Mouse (Mus musculus) intestine, embryonic 15.5 days (tissue): ENCODE data around the gene Nacc1. TPM values are rescaled to one million over a fixed set of nuclear protein-coding genes. Genes with fewer than 3 reads are reported as not detected.
"Not testable (repeated sequence)": the region's sequence is repeated elsewhere in the genome, so short reads cannot be mapped to it uniquely, and the experiment has no call there.

Source experiments
- ATAC-seq: fragments of 200-750 bp; cut with Nextera tagmentation; 2 replicates; pipeline ENCODE4 v1.8.0; 2017; ENCODE audit warnings: moderate TSS enrichment, moderate library complexity
- H3K27ac ChIP-seq: fragments of 300-500 bp; sonication (generic); 2 replicates; pipeline ENCODE4 v1.5.1; 2015; ENCODE audit warnings: mild to moderate bottlenecking, inconsistent platforms
- H3K27me3 ChIP-seq: fragments of 300-500 bp; sonication (generic); replicated peaks from 2 replicates; pipeline ENCODE4 v1.6.1; 2015; ENCODE audit warnings: inconsistent platforms
- H3K36me3 ChIP-seq: fragments of 300-500 bp; sonication (generic); 2 replicates; pipeline ENCODE4 v1.6.1; 2015; ENCODE audit warnings: inconsistent platforms
- H3K4me1 ChIP-seq: fragments of 300-500 bp; sonication (generic); replicated peaks from 2 replicates; pipeline ENCODE4 v1.6.1; 2015; ENCODE audit warnings: inconsistent platforms
- H3K4me2 ChIP-seq: fragments of 300-500 bp; sonication (generic); replicated peaks from 2 replicates; pipeline ENCODE4 v1.6.1; 2015; ENCODE audit warnings: mild to moderate bottlenecking, inconsistent platforms
- H3K4me3 ChIP-seq: fragments of 300-500 bp; sonication (generic); replicated peaks from 2 replicates; pipeline ENCODE4 v1.5.1; 2015; ENCODE audit warnings: inconsistent platforms
- H3K9ac ChIP-seq: fragments of 300-500 bp; sonication (generic); 2 replicates; pipeline ENCODE4 v1.6.1; 2015; ENCODE audit warnings: inconsistent platforms
- H3K9me3 ChIP-seq: fragments of 300-500 bp; sonication (generic); 2 replicates; pipeline ENCODE4 v1.6.1; 2016; ENCODE audit warnings: inconsistent platforms
- WGBS: fragments of 180-500 bp; shearing (Covaris S2); methylation state at CpG from one replicate; pipeline ENCODE4 v1.1.7; 2015; 5-methylcytosine and 5-hydroxymethylcytosine counted together
- polyA plus RNA-seq: library from polyadenylated mRNA; unstranded; fragments of >200 nt; fragmentation: Nextera tagmentation; extraction: Ambion mirVana; gene quantifications from 2 replicates; pipeline ENCODE4 v1.2.1, GENCODE M21; 2015

The Nacc1 gene
- polyA plus RNA-seq, 1 experiment from 2014 or later = 14.8 TPM

GRCm38 (mm10) chr8:84689091-84689915 is 1.6 kb upstream of the Nacc1 start:
- WGBS = under 1% methylated on average over 47 of the region's 47 CpGs

GRCm38 (mm10) chr8:84687003-84687704 is 508 bp downstream of the Nacc1 start:
- Histone ChIP-seq H3K27ac (peak overlapping the region; percentile 92), H3K36me3 (peaks cover 3% of the 10 kb centered on the region; the same call in 1 of the 2 replicates), H3K4me3 (peak overlapping the region; percentile 100), H3K9me3 (no peaks in the 10 kb centered on the region), H3K4me2 (peak overlapping the region; percentile 81), H3K9ac (peak overlapping the region; percentile 100), H3K27me3 (no peaks in the 10 kb centered on the region), H3K4me1 (peaks cover 31% of the 10 kb centered on the region)
- WGBS = under 1% methylated on average over 62 of the region's 62 CpGs
- ATAC-seq = peak; percentile 46

More at GRCm38 (mm10) chr8:84689091-84689915, 1.6 kb upstream of the Nacc1 start:
- H3K27me3 ChIP-seq = no peaks in the 10 kb centered on the region
- H3K4me3 ChIP-seq = peak overlapping the region; percentile 58
- peak overlapping the region; percentile 8 for H3K27ac ChIP-seq
- ATAC-seq = peak; percentile 87
- H3K36me3 ChIP-seq = peaks cover 3% of the 10 kb centered on the region; the same call in 1 of the 2 replicates
- H3K9ac ChIP-seq = peak overlapping the region; percentile 64
- peak overlapping the region; percentile 81 for H3K4me2 ChIP-seq
- H3K4me1 ChIP-seq = peaks cover 31% of the 10 kb centered on the region
- H3K9me3 ChIP-seq = no peaks in the 10 kb centered on the region

- H3K4me3 ChIP-seq = peak within 1 kb of the TSS; percentile 100
- H3K27ac ChIP-seq = peak within 1 kb of the TSS; percentile 92
- no peaks in the 10 kb centered on the region for H3K9me3 ChIP-seq
- H3K27me3 ChIP-seq = no peaks in the 10 kb centered on the region
- H3K4me2 ChIP-seq = peak within 1 kb of the TSS; percentile 81
- peaks cover 31% of the 10 kb centered on the region for H3K4me1 ChIP-seq
- ATAC-seq = peak; percentile 16
- peaks cover 3% of the 10 kb centered on the region; the same call in 1 of the 2 replicates for H3K36me3 ChIP-seq
- H3K9ac ChIP-seq = peak within 1 kb of the TSS; percentile 100
- 6% methylated on average over 20 of the region's 20 CpGs for WGBS
These were observed 1.3 kb downstream of the Nacc1 start, which contains the start of gene Trmt1 for GRCm38 (mm10) chr8:84686191-84687002. TSS of gene Trmt1 (plus strand) at chr8:84686307.

- 59% methylated on average over 3 of the region's 3 CpGs for WGBS
- Histone ChIP-seq H3K27me3 (no peaks in the 10 kb centered on the region), H3K36me3 (no peaks in the 10 kb centered on the region), H3K9ac (no peak overlapping the region), H3K4me1 (peaks cover 27% of the 10 kb centered on the region), H3K27ac (no peak overlapping the region), H3K9me3 (no peaks in the 10 kb centered on the region), H3K4me3 (no peak overlapping the region), H3K4me2 (no peak overlapping the region)
- no peak for ATAC-seq
These were observed 3.1 kb downstream of the Nacc1 start for GRCm38 (mm10) chr8:84684537-84684936.

- WGBS = 81% methylated on average over 2 of the region's 2 CpGs
- Histone ChIP-seq H3K36me3 (no peaks in the 10 kb centered on the region), H3K4me1 (peaks cover 20% of the 10 kb centered on the region), H3K4me2 (no peak overlapping the region), H3K9me3 (no peaks in the 10 kb centered on the region), H3K9ac (no peak overlapping the region), H3K27ac (no peak overlapping the region), H3K4me3 (no peak overlapping the region), H3K27me3 (no peaks in the 10 kb centered on the region)
- ATAC-seq = no peak
These were observed 5.4 kb downstream of the Nacc1 start for GRCm38 (mm10) chr8:84682257-84682656.

- no peak for ATAC-seq
- Histone ChIP-seq H3K9ac (no peak overlapping the region), H3K27me3 (no peaks in the 10 kb centered on the region), H3K36me3 (no peaks in the 10 kb centered on the region), H3K9me3 (no peaks in the 10 kb centered on the region), H3K4me3 (no peak overlapping the region), H3K4me1 (peaks cover 18% of the 10 kb centered on the region), H3K4me2 (no peak overlapping the region), H3K27ac (no peak overlapping the region)
- 80% methylated on average over 2 of the region's 2 CpGs for WGBS
These were observed 6.2 kb downstream of the Nacc1 start for GRCm38 (mm10) chr8:84681476-84681875.

GRCm38 (mm10) chr8:84677305-84677704 is 10.4 kb downstream of the Nacc1 start:
- peaks cover 14% of the 10 kb centered on the region for H3K36me3 ChIP-seq
- 90% methylated on average over 5 of the region's 5 CpGs for WGBS
- H3K27ac ChIP-seq = no peak overlapping the region

GRCm38 (mm10) chr8:84670295-84671006 is 17.2 kb downstream of the Nacc1 start:
- not testable (repeated sequence) for H3K4me1 ChIP-seq, H3K9me3 ChIP-seq, H3K4me2 ChIP-seq, H3K4me3 ChIP-seq, H3K9ac ChIP-seq, H3K27me3 ChIP-seq
- peak overlapping the region; percentile 67 for H3K27ac ChIP-seq
- peak; percentile 80 for ATAC-seq
- WGBS = 77% methylated on average over 5 of the region's 5 CpGs
- H3K36me3 ChIP-seq = peaks cover 11% of the 10 kb centered on the region

More at GRCm38 (mm10) chr8:84677305-84677704, 10.4 kb downstream of the Nacc1 start:
- H3K4me1 ChIP-seq = no peaks in the 10 kb centered on the region
- no peak overlapping the region for H3K4me2 ChIP-seq
- H3K9me3 ChIP-seq = no peaks in the 10 kb centered on the region
- H3K9ac ChIP-seq = no peak overlapping the region
- no peaks in the 10 kb centered on the region for H3K27me3 ChIP-seq
- ATAC-seq = no peak
- no peak overlapping the region for H3K4me3 ChIP-seq

- no peak overlapping the region for H3K27ac ChIP-seq
- H3K4me2 ChIP-seq = no peak overlapping the region
- no peaks in the 10 kb centered on the region for H3K36me3 ChIP-seq
- no peaks in the 10 kb centered on the region for H3K27me3 ChIP-seq
- H3K9ac ChIP-seq = no peak overlapping the region
- H3K9me3 ChIP-seq = no peaks in the 10 kb centered on the region
- ATAC-seq = no peak
- 78% methylated on average over 6 of the region's 6 CpGs for WGBS
- no peak overlapping the region for H3K4me3 ChIP-seq
- peaks cover 9% of the 10 kb centered on the region; the same call in 1 of the 2 replicates for H3K4me1 ChIP-seq
These were observed 18.8 kb downstream of the Nacc1 start for GRCm38 (mm10) chr8:84668731-84669485.

GRCm38 (mm10) chr8:84668081-84668480 is 19.6 kb downstream of the Nacc1 start:
- ATAC-seq = no peak

More at GRCm38 (mm10) chr8:84668081-84668480, 19.6 kb downstream of the Nacc1 start:
- Histone ChIP-seq H3K4me3 (no peak overlapping the region), H3K9ac (no peak overlapping the region), H3K4me2 (no peak overlapping the region), H3K36me3 (no peaks in the 10 kb centered on the region), H3K4me1 (peaks cover 14% of the 10 kb centered on the region; the same call in 1 of the 2 replicates), H3K9me3 (no peaks in the 10 kb centered on the region), H3K27me3 (no peaks in the 10 kb centered on the region), H3K27ac (no peak overlapping the region)
- 68% methylated on average over 1 of the region's 1 CpGs for WGBS
